Comparison of ENCODE assay signal across 8 mouse cellular contexts in genomic region chr4:110350856-110351177, GRCm38 (mm10). TPM values are rescaled to one million over a fixed set of nuclear protein-coding genes. Genes with fewer than 3 reads are reported as not detected.
DNase-seq lines count a peak whose midpoint lies in the region; ATAC-seq and TF ChIP-seq lines count a peak whose summit lies in the region.

No protein-coding gene starts in this region.

- H3K36me3 ChIP-seq in hindbrain, postnatal 0 days (ENCODE audit: insufficient read depth, low read length) = no peaks in the 10 kb centered on the region
- H3K36me3 ChIP-seq in neural tube, embryonic 12.5 days = no peaks in the 10 kb centered on the region

- no peaks in the 10 kb centered on the region for H3K4me1 ChIP-seq in embryonic fibroblast, embryonic 13.5 days (ENCODE audit: control insufficient read depth, insufficient read depth, low read length)
- H3K4me1 ChIP-seq in hindbrain, postnatal 0 days (ENCODE audit: insufficient read depth, low read length) = no peaks in the 10 kb centered on the region; the same call in 1 of the 2 replicates
- H3K4me1 ChIP-seq in neural tube, embryonic 12.5 days = no peaks in the 10 kb centered on the region

- H3K4me2 ChIP-seq in hindbrain, postnatal 0 days (ENCODE audit: low read depth, low read length) = peak overlapping the region; percentile 69
- peak overlapping the region; percentile 68 for H3K4me2 ChIP-seq in neural tube, embryonic 12.5 days (replicated peaks)

- no peak for TF ChIP-seq POLR2A in embryonic fibroblast, embryonic 13.5 days (IDR thresholded peaks at IDR 0.05; ENCODE audit: low read depth, low read length)

- WGBS in hindbrain, postnatal 0 days = 8% methylated on average over 6 of the region's 6 CpGs
- WGBS in neural tube, embryonic 12.5 days = 11% methylated on average over 6 of the region's 6 CpGs

- peak; percentile 3; the same call in 1 of the 2 replicates for ATAC-seq in hindbrain, postnatal 0 days
- ATAC-seq in neural tube, embryonic 12.5 days (ENCODE audit: low FRiP score, low read depth) = no peak; the same call in 1 of the 2 replicates

- H3K9ac ChIP-seq in hindbrain, postnatal 0 days (replicated peaks; ENCODE audit: low read length) = peak overlapping the region; percentile 80
- H3K9ac ChIP-seq in neural tube, embryonic 12.5 days = peak overlapping the region; percentile 69

- peak; percentile 2 to 4 for DNase-seq in layer of hippocampus, adult 8-10 months (ENCODE audit: low spot score in 2 of 2)
- no peak for DNase-seq in layer of hippocampus, adult 11-12 months (ENCODE audit: low spot score)
- DNase-seq in hindbrain, postnatal 0 days (ENCODE audit: low spot score) = no peak
- no peak for DNase-seq in urinary bladder, postnatal 10 days (ENCODE audit: low spot score)
- no peak for DNase-seq in spleen, postnatal 4 days (ENCODE audit: low spot score in 2 of 2)
- DNase-seq in spleen, adult 18-20 months = no peak

- H3K27me3 ChIP-seq in hindbrain, postnatal 0 days (ENCODE audit: insufficient read depth, low read length) = no peaks in the 10 kb centered on the region
- H3K27me3 ChIP-seq in neural tube, embryonic 12.5 days (replicated peaks) = no peaks in the 10 kb centered on the region

- H3K27ac ChIP-seq in embryonic fibroblast, embryonic 13.5 days (ENCODE audit: insufficient read depth, low read length) = no peak overlapping the region
- peak overlapping the region; percentile 91; the same call in 1 of the 2 replicates for H3K27ac ChIP-seq in hindbrain, postnatal 0 days
- no peak overlapping the region for H3K27ac ChIP-seq in neural tube, embryonic 12.5 days

- peak overlapping the region; percentile 65 for H3K4me3 ChIP-seq in embryonic fibroblast, embryonic 13.5 days (ENCODE audit: insufficient read depth, low read length)
- peak overlapping the region; percentile 77 for H3K4me3 ChIP-seq in hindbrain, postnatal 0 days (ENCODE audit: low read length)
- peak overlapping the region; percentile 50 for H3K4me3 ChIP-seq in neural tube, embryonic 12.5 days

- H3K9me3 ChIP-seq in hindbrain, postnatal 0 days (ENCODE audit: low read length) = no peaks in the 10 kb centered on the region
- no peaks in the 10 kb centered on the region for H3K9me3 ChIP-seq in neural tube, embryonic 12.5 days

- no peak for TF ChIP-seq CTCF in embryonic fibroblast, embryonic 13.5 days (IDR thresholded peaks at IDR 0.05; ENCODE audit: borderline replicate concordance, insufficient read depth, low read length)
- TF ChIP-seq CTCF in hindbrain, postnatal 0 days (IDR thresholded peaks at IDR 0.05; ENCODE audit: low read depth) = no peak

RNA-seq across cellular contexts. Expression of gene Elavl4, which starts 0.9 kb away (rescaled TPM):
- 10 to 100 TPM; 53.0 to 72.3 (median 67.6) TPM for total RNA-seq in layer of hippocampus, adult 8-10 months (2022)
- 0.19 and 0.42 TPM in 2 replicates for polyA plus RNA-seq in embryonic fibroblast, embryonic 13.5 days (2011; ENCODE audit: insufficient read length, low read depth, missing spikeins)
- 93.8 and 132 TPM in 2 replicates for total RNA-seq in hindbrain, postnatal 0 days (2014; rRNA removed)
- 219 and 236 TPM in 2 replicates for polyA plus RNA-seq in hindbrain, postnatal 0 days (2015; fragmentation: Nextera tagmentation; extraction: Ambion mirVana)
- 386 and 453 TPM in 2 replicates for polyA plus RNA-seq in neural tube, embryonic 12.5 days (2016; fragmentation: Nextera tagmentation; extraction: Ambion mirVana)

RNA-seq across cellular contexts. Expression of gene Agbl4, which starts 46.6 kb away (rescaled TPM):
- 10 to 100 TPM; 16.6 to 20.8 (median 18.6) TPM for total RNA-seq in layer of hippocampus, adult 8-10 months (2022)
- polyA plus RNA-seq in embryonic fibroblast, embryonic 13.5 days (2011; ENCODE audit: insufficient read length, low read depth, missing spikeins) = not detected in 2 replicates
- 2.8 and 4.2 TPM in 2 replicates for total RNA-seq in hindbrain, postnatal 0 days (2014; rRNA removed)
- 3.9 TPM in 2 replicates for polyA plus RNA-seq in hindbrain, postnatal 0 days (2015; fragmentation: Nextera tagmentation; extraction: Ambion mirVana)
- 1.5 TPM in 2 replicates for polyA plus RNA-seq in neural tube, embryonic 12.5 days (2016; fragmentation: Nextera tagmentation; extraction: Ambion mirVana)

Comparison
In these comparisons a context has a peak if more than half of its experiments do, and no peak if none do; other contexts are left out.
1. DNase-seq: peak in layer of hippocampus, adult 8-10 months (2 of 2); none in layer of hippocampus, adult 11-12 months (single experiment), hindbrain, postnatal 0 days (single experiment), urinary bladder, postnatal 10 days (single experiment), spleen, postnatal 4 days (0 of 2) and spleen, adult 18-20 months (0 of 2).
2. RNA of gene Elavl4, which starts 0.9 kb away (polyA plus RNA-seq): 386 to 453 TPM in neural tube, embryonic 12.5 days and 219 to 236 TPM in hindbrain, postnatal 0 days; 0.19 to 0.42 TPM in embryonic fibroblast, embryonic 13.5 days; every median in the first group is over 100 times any median in the second.
3. Peak in every context shown above with its lines, with median percentiles within 50 percentile points of each other: H3K4me3 ChIP-seq.